Mouse (Mus musculus) cerebellum, adult 9-10 months (tissue): Measurements from ENCODE around the gene Wdr75.

Source experiments
- DNase-seq: peaks from one replicate; pipeline ENCODE4 v3.0.0; 2022

Gene Wdr75

DNA sequence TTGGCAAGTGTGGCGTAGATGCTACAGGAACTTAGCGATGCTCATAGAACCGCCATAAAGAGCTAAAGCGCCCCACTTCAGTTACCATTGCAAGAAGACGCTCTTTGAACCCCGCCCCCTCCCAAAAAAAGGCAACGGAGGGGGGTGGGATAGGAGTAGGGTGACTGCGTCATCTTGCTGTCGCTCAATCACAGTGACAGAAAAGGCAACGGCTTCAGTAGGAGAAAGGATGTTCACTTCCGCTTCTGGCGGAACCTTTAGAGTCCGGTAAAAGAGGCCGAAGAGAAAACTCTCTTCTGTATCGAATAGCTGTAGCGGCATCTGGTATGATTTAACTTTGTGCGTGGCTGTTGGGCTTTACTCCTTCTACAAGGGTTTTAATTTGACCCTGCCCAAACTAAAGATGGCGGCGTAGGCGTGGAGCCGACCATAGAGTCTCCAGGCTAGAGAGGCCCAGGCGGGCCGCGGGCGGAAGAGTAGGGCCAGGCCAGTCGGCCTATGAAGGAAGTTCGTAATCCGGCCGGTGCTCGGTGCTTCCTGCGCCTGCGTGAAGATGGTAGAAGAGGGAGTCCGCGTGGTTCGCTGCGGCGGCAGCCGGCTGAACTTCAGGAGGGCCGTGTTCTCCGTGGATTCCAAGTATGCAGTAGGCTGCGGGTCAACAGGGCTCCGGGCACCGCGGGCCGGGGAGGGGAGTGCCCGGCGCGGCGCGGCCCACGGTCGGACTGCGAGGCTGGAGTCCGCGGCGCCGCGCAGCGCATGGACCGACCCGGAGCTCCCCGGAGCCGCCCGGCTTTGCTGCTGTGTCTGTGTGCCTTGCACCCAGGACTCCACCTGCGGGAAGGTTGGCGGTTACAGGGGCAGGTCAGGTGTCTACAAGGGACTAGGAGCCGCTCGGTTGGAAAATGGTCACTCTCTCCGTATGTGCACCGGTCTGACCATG, at the start of gene Wdr75:
Gene Wdr75, plus strand, starts transcription at position 198 of the 940 bp plus-strand sequence.
- peak; percentile 97 for DNase-seq

DNA sequence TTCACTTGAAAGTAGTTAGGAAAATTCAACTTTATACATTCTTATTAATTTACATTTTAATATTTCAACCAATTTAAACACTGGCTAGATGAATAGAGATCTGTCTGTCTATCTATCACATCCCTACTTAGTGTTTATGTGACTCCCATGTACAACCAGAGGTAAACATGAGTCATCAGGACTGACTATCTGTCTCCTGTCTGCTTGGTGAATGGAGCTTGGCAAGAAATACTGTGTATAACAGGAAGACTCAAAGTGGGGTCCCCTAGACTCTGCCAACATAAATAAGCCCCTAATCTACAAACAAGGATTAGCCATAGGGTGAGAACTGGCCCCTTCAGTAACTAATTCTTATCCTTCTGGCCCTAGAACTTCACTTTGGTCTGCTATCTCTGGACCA, 39.1 kb upstream of the Wdr75 start:
- no peak for DNase-seq

DNA sequence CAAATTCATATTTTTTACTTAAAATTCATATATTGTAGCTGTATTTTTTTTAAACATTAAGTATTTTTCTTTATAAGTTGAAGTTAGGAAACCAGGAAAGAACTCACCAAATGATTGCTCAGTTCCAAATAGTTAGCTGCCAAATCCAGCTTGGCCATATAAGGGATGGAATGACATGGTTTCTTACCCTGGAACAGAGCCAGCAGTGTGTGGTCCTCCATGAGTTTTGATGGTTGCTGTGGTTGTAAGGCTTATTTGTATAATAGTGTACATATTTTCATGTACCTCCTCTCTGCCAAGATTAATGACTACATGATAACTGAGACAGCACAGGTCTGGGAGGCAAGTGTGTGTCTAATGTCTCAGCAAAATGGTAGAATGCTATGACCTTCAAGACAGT, 38.3 kb upstream of the Wdr75 start:
- DNase-seq: no peak

DNA sequence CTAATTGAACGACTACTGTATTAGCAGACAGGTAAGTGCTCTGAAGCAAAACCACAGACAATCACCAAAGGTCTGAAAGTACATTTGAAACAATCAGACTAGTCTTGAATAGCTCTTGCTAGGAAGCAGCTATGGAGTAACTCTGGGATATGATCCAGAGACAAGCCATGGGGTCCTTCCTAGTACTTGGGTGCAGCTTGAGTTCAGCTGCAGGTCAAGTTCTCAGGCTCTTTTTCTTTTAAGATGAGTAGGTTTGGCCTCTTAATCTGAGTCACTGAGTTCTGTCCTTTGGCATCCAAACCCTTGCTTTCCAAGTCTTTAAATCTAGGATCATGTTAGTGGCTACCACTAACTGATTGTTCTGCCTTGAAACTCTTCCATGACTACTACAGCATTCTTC, 37.0 kb upstream of the Wdr75 start:
- no peak for DNase-seq

DNA sequence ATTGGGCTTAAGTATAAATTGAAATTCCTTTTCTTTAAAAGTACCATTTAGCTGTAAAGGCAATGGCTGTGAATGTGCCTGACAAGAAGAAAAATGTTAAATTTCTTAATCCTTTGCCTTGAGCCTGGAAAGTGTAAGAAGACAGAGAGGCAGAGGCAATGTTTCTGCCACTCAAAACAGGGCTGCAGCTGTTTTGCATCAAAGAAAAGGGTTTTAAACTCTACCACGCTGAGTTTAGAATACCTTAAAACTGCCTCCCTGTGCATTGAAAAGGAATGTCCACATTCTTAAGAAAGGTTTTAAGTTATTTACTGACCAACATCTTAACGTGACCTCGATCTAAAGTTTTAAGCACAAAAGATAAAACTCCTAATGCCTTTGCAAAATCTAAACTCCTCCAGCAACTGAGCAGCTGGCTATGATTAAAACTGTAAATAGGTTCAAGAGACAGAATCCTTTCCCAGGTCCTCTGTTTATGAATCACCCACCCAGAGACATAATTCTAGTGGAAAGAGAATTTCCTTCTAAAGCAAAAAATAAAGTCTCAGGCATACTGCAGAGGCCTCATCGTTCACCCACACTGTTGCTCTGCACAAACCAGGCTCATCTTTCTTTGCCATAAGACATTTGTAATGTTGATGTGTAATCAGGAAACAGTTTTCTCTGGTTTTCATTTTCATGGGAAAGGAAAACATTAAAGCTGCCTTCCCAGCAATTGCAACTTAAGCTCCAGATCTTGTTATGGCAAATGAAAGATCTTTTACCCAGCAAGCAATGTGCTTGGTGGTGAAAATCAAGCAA, 34.1 kb upstream of the Wdr75 start:
- no peak for DNase-seq

DNA sequence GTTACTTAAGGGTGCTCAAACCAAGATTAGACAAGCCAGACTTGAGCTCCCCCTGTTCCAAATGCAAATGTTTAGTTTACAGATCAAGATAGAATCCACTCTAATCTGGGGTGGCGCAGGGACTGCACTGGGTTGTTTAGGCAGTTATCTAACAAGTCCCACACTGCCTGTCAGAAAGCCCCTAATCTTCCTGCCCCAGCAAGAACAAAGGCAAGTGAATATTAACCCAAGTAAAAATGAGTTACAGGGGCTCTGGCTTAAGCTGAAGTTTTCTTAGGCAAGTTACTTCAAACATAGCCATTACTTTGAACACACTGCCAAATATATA, 33.5 kb upstream of the Wdr75 start:
- DNase-seq: no peak

DNA sequence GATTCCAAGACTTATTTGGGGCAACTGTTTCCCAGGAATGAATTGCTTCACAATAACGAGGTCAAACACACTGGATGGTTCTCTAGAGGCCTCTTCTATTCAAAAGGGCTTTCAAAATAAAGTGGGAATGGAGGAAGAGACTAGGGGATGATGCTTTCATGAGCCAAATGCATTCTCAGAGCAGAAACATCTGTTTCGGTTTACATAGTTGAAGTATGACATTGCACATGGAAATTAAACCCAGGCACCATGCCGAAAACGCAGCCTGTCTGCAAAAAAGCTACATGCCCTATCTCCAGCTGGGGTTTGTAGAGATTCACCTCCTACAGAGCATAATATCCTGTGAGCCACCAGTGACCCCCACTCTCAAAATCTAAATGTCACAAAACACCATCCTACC, 29.3 kb upstream of the Wdr75 start:
- DNase-seq: no peak

DNA sequence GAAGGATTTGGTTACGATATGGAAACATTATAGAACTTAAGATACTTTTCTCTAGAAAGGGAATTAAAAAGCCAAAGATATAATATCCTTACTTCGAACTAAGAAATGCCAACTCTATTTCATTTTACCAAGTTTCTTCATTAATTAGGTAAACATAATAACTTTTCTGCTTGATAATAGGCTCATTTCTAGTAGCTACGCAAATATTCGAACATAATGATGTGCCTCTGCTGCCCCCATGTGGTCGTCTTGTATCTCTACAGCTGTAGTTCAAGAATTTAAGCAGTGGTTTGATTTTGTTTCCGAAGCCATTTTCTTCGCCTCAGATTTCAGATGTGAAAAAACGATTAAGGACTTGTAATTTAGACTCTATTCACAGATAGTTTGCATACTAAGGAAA, 28.8 kb upstream of the Wdr75 start:
- peak; percentile 30 for DNase-seq

DNA sequence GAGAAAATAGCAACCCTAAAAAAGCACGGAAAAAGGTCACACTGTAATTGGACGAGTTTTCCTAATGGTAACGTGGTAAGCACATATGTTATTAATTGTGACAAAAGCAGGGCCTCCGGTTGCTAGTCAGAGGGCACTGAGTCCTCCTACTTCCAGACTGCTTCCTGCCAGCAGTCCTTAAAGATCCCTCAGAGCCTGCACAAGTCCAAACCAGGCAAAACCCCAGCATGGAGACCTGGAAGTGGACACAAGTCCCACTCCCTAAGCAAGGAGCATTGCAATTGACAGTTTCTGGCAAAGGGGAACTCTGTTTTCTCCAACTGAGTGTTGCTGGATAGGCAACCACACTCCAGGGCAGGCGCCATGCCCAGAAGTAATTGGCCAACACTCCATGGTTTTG, 27.4 kb upstream of the Wdr75 start:
- no peak for DNase-seq

DNA sequence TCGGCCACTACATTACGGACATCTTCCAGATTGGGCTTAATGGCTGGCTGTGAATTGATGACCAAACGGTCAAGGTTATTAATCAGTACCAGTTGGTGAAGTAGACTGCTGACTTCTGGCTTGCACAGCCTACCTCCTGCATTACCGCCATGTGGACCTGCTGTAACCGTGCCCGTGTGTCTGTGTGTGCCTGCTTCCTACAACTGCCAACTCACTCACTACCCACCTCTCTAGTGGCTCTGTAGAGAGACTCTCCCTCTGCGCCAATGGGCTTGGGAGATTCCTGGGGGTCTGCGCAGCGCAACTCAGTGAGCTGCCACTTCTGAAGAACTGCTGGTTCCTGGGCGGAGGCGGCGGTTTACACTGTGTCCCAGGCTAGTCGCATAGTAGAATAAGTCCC, 25.6 kb upstream of the Wdr75 start:
- DNase-seq: no peak

DNA sequence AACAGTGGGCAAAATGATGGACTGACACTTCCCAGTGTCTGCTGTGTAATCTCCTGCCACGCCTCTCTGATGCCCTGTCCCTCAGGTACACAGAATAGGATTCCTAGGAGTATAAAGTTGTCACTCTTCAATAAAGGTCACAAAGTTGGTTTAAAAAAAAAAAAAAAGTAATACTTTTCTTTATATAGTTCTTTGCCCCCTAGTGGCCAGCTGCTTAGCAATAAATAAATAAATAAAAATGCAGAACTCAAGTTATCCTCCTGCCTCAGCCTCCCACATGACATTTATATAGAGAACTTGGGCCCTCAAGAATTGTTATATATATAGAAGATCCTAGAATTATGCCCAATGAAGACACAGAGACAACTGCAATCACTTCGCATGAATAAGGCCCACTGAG, 24.9 kb upstream of the Wdr75 start:
- no peak for DNase-seq

DNA sequence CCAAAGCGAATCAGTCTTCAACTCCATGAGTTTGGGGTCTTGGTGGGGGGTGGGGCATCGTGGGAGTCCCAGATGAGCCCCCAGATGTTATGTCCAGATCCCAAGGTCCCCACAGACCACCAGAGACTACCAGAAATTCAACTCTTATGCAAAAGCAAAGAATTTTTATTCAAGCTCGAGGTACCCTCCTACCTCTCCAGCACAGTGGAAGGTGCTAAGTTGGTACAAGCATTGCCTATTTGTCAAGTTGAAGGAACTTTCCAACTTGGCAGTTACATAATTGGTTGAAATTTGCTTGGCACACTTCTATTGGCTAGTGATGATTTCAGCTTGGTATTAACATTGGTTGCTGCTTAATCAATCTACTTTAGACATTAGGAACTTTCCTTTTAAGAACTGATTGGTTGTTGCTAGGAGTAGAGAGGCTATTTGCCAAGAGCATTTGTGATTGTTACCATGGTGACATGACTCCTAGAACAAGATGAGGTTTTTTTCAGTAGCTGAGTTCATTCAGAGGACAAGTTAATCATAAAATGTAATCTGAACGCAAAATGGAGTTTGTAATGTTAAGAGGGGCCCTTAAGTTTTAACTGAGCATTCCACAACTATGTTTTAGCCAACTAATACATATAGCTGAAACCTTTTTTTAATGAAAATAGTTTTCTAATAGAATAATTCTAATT, 14.2 kb upstream of the Wdr75 start:
- DNase-seq: no peak

DNA sequence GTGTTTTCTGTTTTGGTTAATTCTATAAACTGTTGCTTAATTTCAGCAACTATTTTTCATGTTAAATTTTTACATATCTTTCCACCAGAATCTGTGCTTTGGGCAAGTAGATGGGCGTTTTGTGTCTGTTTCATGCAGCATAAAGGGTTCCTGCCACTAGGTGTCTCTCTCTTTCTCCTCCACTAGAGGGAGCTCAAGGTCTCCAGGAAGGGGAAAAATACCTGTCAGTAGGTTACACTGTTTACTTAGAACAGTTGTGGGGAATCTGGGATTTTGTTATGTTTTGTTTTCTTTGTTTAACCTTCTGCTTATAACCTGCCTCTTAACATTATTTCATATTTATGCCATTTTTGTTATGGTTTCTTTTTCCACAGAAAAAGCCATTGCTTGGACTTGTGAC, 21.9 kb downstream of the Wdr75 start:
- peak; percentile 64 for DNase-seq

DNA sequence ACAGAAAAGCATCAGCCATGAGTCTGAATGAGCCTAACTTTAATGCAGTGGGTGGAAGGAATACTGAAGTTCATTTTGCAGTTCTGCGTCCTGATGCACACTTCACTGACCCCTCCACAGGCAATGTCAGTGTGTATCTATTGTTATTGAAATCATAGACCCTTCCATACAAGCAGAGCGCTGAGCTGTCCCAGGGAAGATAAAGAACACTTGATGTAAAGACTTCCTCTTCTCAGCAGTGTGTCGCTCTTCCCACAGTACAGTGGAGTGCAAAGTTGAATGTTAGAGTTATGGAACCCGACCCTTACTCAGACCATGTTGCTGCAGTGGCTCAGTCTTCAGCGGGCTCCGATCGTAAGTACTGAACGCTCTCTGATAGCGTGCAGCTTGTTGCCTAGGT, 23.6 kb downstream of the Wdr75 start:
- DNase-seq: no peak

DNA sequence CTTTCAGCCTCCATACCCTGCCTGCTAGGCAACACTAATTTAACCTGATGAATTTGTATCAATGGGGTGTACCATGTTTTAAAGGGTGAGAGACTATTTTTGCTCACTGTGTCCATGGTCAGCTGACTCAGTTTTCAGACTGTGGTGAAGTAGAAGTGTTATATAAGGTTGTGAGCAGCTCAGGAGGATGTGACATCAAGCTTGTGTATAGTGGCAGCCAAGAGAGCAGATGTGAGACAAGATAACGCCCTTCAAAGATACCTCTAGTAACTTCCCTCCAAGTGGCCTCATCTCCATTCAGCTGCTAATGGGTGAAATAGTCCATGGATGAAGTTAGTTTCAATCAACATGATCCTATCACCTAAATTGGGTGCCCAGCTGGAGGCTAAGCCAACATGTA, 29.5 kb downstream of the Wdr75 start:
- DNase-seq: no peak

DNA sequence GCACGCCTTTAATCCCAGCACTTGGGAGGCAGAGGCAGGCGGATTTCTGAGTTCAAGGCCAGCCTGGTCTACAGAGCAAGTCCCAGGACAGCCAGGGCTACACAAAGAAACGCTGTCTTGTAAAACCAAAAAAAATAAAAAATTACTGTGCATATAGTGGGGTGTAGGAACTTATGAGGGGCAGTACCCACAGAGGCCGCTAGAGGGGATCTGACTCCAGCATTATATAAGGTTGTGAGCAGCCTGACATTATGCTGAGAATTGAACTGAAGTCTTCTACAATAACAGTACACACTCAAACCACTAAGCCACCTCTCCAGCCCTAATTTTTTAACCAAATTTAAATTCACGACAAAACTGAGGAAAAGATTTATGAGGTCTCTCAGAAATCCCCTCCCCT, 30.2 kb downstream of the Wdr75 start:
- peak; percentile 50 for DNase-seq

DNA sequence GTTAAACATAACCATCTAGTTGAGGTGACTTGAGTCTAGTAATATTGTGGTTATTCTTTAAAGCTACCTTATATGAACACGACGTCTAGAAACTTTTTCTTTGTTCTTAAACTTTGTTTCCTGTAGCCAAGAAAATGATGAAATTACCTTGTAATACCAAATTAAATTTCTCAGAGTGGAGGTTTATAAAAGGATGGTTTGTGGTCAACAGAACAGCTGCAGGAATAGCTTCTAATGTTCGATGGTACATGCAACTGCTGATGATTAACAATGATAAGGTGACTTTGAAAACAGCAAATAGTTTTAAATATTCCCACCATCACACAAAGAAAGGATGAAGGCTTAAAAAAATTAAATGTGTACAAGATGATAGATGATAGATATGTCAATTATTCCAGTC, 30.7 kb downstream of the Wdr75 start:
- DNase-seq: no peak

DNA sequence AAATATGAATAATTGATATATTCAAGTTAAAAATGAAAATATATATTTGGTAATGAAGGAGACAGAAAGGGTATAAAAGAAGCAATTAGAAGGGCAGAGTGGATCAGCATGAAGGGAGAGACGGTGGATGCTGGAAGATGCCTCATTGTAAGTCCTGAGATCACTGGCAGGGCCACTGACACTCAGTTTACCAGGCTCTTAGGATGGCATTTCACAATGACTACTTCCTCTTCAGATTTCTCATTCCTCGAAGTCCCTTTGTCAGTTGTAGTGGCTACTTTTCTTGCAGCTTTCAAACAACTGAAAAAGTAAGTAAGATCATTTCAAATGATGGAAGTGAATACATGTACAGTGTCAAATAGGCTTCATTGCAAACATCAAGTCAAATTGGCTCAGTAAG, 31.2 kb downstream of the Wdr75 start:
- DNase-seq: no peak

DNA sequence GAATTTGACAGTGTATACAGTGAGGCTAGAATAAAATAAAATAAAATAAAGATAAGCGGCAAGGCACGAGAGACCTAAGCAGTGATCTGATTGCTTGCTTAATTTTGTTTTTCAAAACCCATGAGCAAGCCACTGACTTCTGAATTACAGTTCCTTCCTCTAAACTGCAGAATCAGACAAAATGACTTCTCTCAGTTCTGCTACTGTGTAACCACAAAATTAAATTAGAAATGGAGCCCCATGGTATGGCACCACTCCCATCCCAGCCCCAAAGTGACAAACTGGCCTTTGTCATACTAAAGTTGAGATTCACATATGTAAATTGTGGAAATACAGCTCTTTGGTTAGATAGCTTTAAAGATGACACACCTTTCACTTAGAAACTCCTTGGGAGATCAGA, 31.8 kb downstream of the Wdr75 start:
- no peak for DNase-seq

DNA sequence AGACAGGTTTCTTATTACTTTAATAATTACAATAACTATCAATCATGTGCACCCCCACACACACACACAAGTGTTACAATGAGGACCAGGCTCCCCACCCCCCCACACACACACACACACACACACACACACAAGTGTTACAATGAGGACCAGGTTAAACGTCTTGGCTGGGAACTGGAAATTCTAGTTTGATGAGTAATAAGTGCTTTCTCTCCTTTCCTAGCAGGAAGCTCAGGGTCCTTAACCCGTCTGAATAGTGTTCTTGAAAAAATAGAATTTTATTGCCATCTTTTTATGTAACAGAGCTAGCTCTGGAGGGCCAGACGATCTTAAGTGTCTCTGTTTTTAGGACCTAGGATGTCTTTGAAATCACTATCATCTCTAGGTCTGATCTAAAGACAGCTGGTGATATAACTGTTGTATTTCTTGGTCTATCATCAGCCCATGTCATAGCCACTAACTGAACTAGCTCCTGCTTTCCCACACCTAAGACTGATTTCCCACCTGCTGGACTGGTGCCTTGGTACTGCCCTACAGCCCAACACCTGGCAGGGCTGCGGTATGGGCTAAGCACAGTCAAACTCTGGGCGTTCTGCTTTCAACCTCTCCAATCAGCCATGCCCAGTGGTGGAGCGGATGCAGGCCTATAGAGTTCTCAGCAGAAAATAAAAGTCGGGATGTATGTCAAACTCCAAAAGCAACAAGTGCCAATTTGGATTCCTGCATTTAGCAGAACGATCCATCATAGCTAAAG, 35.7 kb downstream of the Wdr75 start:
- no peak for DNase-seq

DNA sequence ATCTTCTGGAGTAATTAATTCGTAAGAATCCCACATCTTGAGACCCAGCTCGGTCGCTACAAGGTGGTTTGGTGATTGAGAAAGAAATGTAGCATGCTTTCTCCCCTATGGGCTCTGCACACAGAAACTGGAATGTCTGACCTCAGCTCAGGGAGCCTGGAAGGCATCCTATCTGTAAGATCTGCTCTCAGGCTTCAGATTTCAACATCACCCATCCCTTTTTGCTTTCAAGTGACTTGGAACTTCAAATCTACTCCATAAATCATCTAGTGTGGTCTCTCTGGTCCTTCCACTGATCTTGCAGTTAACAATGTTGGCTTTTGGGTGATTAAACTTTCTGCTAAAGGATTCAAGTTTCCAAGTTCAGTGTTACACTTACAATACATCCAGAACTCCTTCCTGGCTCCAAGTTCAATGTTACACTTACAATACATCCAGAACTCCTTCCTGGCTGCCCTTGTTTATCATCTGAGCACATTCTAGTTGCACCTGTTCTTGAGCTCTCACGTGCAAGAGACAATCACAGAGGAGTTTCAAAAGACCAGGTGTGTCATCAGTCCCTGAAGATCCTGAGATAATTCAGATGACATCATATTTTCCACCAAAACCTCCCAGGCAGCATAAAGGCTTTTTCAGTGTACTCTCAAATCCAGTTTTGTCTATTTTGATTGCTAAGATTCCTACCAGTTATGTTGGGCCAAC, 40.5 kb downstream of the Wdr75 start:
- DNase-seq: no peak

DNA sequence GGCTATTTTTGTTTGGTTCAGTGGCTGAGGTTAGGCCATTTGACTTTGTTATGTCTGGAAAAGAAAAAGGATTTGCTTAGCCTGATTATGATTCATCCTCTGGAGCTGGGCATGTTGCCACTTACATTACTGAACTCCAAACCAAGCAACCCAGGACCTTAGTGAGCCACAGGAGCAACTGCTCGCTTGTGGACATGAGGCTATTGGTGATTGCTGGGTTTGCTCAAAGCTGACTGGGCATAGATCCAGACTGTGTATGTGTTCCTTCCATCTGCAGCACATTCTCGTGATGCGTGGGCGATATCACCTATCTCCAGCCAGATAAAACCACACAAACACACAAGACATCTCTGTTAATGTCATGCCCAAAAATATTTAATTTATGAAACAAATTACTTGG, 42.8 kb downstream of the Wdr75 start:
- DNase-seq: peak; percentile 77
